In the genomic region with DNA sequence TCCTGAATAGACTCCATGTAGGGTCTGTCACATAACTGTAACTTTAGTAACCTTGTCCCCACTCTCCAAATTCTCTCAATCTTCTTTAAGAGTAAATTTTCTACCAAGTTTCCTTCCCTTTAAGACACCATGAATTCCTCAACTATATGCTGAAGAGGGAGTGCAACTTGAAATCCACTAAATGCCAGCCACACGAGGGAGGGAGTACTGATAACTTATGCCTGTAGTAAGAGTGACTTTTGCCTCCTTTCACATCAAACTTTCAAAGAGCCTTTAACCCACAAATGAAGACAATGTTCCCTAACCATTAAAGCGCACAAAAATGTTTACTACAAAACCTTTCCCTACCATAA, we compare ENCODE assay signal across 9 mouse cellular contexts. TPM values are rescaled to one million over a fixed set of nuclear protein-coding genes. Genes with fewer than 3 reads are reported as not detected.
DNase-seq lines count a peak whose midpoint lies in the region; ATAC-seq and TF ChIP-seq lines count a peak whose summit lies in the region.
"Had no signal": no experiment of that assay in that cellular context is flagged by ENCODE, and none has a peak within 500 bp of the region (broad histone marks: within the 10 kb centered on the region; RNA-seq: fewer than 3 reads in every experiment).

No protein-coding gene starts in this region.

- H3K27me3 ChIP-seq in heart, postnatal 0 days (ENCODE audit: control insufficient read depth, insufficient read depth, low read length) = no peaks in the 10 kb centered on the region
- H3K27me3 ChIP-seq in forebrain, postnatal 0 days (ENCODE audit: insufficient read depth, low read length) = no peaks in the 10 kb centered on the region
- no peaks in the 10 kb centered on the region for H3K27me3 ChIP-seq in liver, postnatal 0 days (ENCODE audit: insufficient read depth, low read length)

- TF ChIP-seq EP300 in heart, postnatal 0 days (IDR thresholded peaks at IDR 0.05; ENCODE audit: low read depth) = no peak
- TF ChIP-seq EP300 in liver, postnatal 0 days (IDR thresholded peaks at IDR 0.05; ENCODE audit: low read depth) = no peak

- no peak for TF ChIP-seq POLR2A in brain, embryonic 14.5 days (IDR thresholded peaks at IDR 0.05; ENCODE audit: borderline replicate concordance, extremely low read depth, insufficient read depth, insufficient read length, poor library complexity, severe bottlenecking)

- peak overlapping the region; percentile 65 for H3K9ac ChIP-seq in heart, postnatal 0 days (replicated peaks; ENCODE audit: low read depth, low read length)
- no peak overlapping the region for H3K9ac ChIP-seq in forebrain, postnatal 0 days
- H3K9ac ChIP-seq in liver, postnatal 0 days (replicated peaks) = no peak overlapping the region

- H3K36me3 ChIP-seq in heart, postnatal 0 days (replicated peaks; ENCODE audit: control insufficient read depth, insufficient read depth, low read length) = no peaks in the 10 kb centered on the region
- H3K36me3 ChIP-seq in forebrain, postnatal 0 days (ENCODE audit: insufficient read depth) = no peaks in the 10 kb centered on the region
- H3K36me3 ChIP-seq in liver, postnatal 0 days (replicated peaks; ENCODE audit: insufficient read depth, low read length) = no peaks in the 10 kb centered on the region

- H3K4me1 ChIP-seq in heart, postnatal 0 days (ENCODE audit: control insufficient read depth, insufficient read depth) = no peaks in the 10 kb centered on the region
- no peaks in the 10 kb centered on the region for H3K4me1 ChIP-seq in forebrain, postnatal 0 days (ENCODE audit: insufficient read depth)
- peaks cover 9% of the 10 kb centered on the region for H3K4me1 ChIP-seq in liver, postnatal 0 days (ENCODE audit: insufficient read depth)

- intact Hi-C loops in heart, postnatal 14 days (cut with DNase I) = no loop called here
- intact Hi-C loops in left cerebral cortex, postnatal 14 days (cut with DNase I) = no loop called here

- H3K4me2 ChIP-seq in heart, postnatal 0 days (ENCODE audit: low read depth, low read length) = peak overlapping the region; percentile 79
- H3K4me2 ChIP-seq in forebrain, postnatal 0 days (ENCODE audit: low read depth) = peak overlapping the region; percentile 54
- peak overlapping the region; percentile 84 for H3K4me2 ChIP-seq in liver, postnatal 0 days (ENCODE audit: low read depth, low read length)

- no peak for ATAC-seq in heart, postnatal 0 days (ENCODE audit: insufficient read depth, low read depth)
- ATAC-seq in forebrain, postnatal 0 days = peak; percentile 25; the same call in 1 of the 2 replicates
- ATAC-seq in liver, postnatal 0 days = no peak

- DNase-seq in heart, postnatal 0 days (ENCODE audit: low spot score) = no peak
- DNase-seq in heart, postnatal 14 days = no peak
- DNase-seq in brain, embryonic 14.5 days (ENCODE audit: low read depth) = peak; percentile 8
- DNase-seq in forebrain, postnatal 0 days = no peak
- no peak for DNase-seq in liver, postnatal 0 days
- DNase-seq in adrenal gland, postnatal 25 days = no peak
- no peak for DNase-seq in left cerebral cortex, postnatal 14 days (ENCODE audit: low spot score in 2 of 2)
- DNase-seq in cerebellum, postnatal 4 days (ENCODE audit: low spot score in 2 of 2) = no peak
- DNase-seq: gastrocnemius, postnatal 25 days had no signal

- no peak overlapping the region for H3K27ac ChIP-seq in heart, postnatal 0 days (ENCODE audit: low read depth)
- no peak overlapping the region for H3K27ac ChIP-seq in forebrain, postnatal 0 days (ENCODE audit: low read depth, low read length)
- no peak overlapping the region for H3K27ac ChIP-seq in liver, postnatal 0 days (ENCODE audit: low read depth)

- WGBS in heart, postnatal 0 days = 59% methylated on average over 2 of the region's 2 CpGs
- WGBS in forebrain, postnatal 0 days = 45% methylated on average over 2 of the region's 2 CpGs
- WGBS in liver, postnatal 0 days (ENCODE audit: insufficient replicate concordance) = 48% methylated on average over 2 of the region's 2 CpGs

- H3K4me3 ChIP-seq in heart, postnatal 0 days (ENCODE audit: low read depth, low read length) = peak overlapping the region; percentile 57
- peak overlapping the region; percentile 41 for H3K4me3 ChIP-seq in forebrain, postnatal 0 days (ENCODE audit: low read depth, low read length)
- peak overlapping the region; percentile 58 for H3K4me3 ChIP-seq in liver, postnatal 0 days (ENCODE audit: low read depth, low read length)

- TF ChIP-seq CTCF in heart, postnatal 0 days (IDR thresholded peaks at IDR 0.05; ENCODE audit: low read depth) = no peak
- no peak for TF ChIP-seq CTCF in brain, embryonic 14.5 days (IDR thresholded peaks at IDR 0.05; ENCODE audit: borderline replicate concordance, extremely low read depth, insufficient read depth, insufficient read length)
- TF ChIP-seq CTCF in forebrain, postnatal 0 days (IDR thresholded peaks at IDR 0.05; ENCODE audit: low read depth) = no peak
- no peak for TF ChIP-seq CTCF in liver, postnatal 0 days (IDR thresholded peaks at IDR 0.05; ENCODE audit: low read depth)

- H3K9me3 ChIP-seq in heart, postnatal 0 days (replicated peaks; ENCODE audit: control insufficient read depth, low read length) = no peaks in the 10 kb centered on the region
- no peaks in the 10 kb centered on the region for H3K9me3 ChIP-seq in forebrain, postnatal 0 days (ENCODE audit: low read length)
- H3K9me3 ChIP-seq in liver, postnatal 0 days (ENCODE audit: low read length) = no peaks in the 10 kb centered on the region

RNA-seq across cellular contexts. Expression of a gene that starts 1.0 kb away (rescaled TPM):
- 1.8 and 5.8 TPM in 2 replicates for total RNA-seq in heart, postnatal 0 days (2014; rRNA removed; ENCODE audit: low replicate concordance)
- 1.1 and 1.2 TPM in 2 replicates for polyA plus RNA-seq in heart, postnatal 0 days (2015; fragmentation: Nextera tagmentation; extraction: Ambion mirVana)
- 1 to 10 TPM; 2.4 to 3.1 TPM for total RNA-seq in heart, postnatal 14 days (2021)
- polyA plus RNA-seq in brain, embryonic 14.5 days (2012; rRNA removed) = 2.8 and 3.0 TPM in 2 replicates
- 4.0 and 5.1 TPM in 2 replicates for total RNA-seq in forebrain, postnatal 0 days (2014; rRNA removed)
- polyA plus RNA-seq in forebrain, postnatal 0 days (2015; fragmentation: Nextera tagmentation; extraction: Ambion mirVana) = 1.3 TPM in 2 replicates
- 1.9 and 2.0 TPM in 2 replicates for polyA plus RNA-seq in liver, postnatal 0 days (2015; fragmentation: Nextera tagmentation; extraction: Ambion mirVana)
- total RNA-seq in adrenal gland, postnatal 25 days (2021) = 4.9 and 5.0 TPM in 2 replicates
- total RNA-seq in left cerebral cortex, postnatal 14 days (2021) = 1 to 10 TPM; 3.1 to 3.2 TPM

RNA-seq across cellular contexts. Expression of a gene that starts 12.7 kb away (rescaled TPM):
- 2.0 and 2.3 TPM in 2 replicates for total RNA-seq in heart, postnatal 0 days (2014; rRNA removed; ENCODE audit: low replicate concordance)
- 2.6 and 2.7 TPM in 2 replicates for polyA plus RNA-seq in heart, postnatal 0 days (2015; fragmentation: Nextera tagmentation; extraction: Ambion mirVana)
- 10 to 100 TPM in 1 of 2 experiments, 1 to 10 TPM in 1; 9.4 to 10.5 TPM for total RNA-seq in heart, postnatal 14 days (2021)
- polyA plus RNA-seq in brain, embryonic 14.5 days (2012; rRNA removed) = 15.6 and 20.2 TPM in 2 replicates
- total RNA-seq in forebrain, postnatal 0 days (2014; rRNA removed) = 14.2 and 20.3 TPM in 2 replicates
- polyA plus RNA-seq in forebrain, postnatal 0 days (2015; fragmentation: Nextera tagmentation; extraction: Ambion mirVana) = 7.5 and 13.5 TPM in 2 replicates
- polyA plus RNA-seq in liver, postnatal 0 days (2015; fragmentation: Nextera tagmentation; extraction: Ambion mirVana) = 0.13 and 0.21 TPM in 2 replicates
- total RNA-seq in adrenal gland, postnatal 25 days (2021) = 11.9 and 20.7 TPM in 2 replicates
- total RNA-seq in left cerebral cortex, postnatal 14 days (2021) = 100 to 1,000 TPM; 102 to 106 TPM

RNA-seq across cellular contexts. Expression of a gene that starts 32.3 kb away (rescaled TPM):
- not detected in 2 replicates for total RNA-seq in heart, postnatal 0 days (2014; rRNA removed; ENCODE audit: low replicate concordance)
- polyA plus RNA-seq in heart, postnatal 0 days (2015; fragmentation: Nextera tagmentation; extraction: Ambion mirVana) = not detected in 2 replicates
- under 1 TPM in 1 of 2 experiments, not detected in 1; 0.24 TPM for total RNA-seq in heart, postnatal 14 days (2021)
- polyA plus RNA-seq in brain, embryonic 14.5 days (2012; rRNA removed) = 0.07 TPM in 1 of 2 replicates, not detected in the other
- 1.5 and 2.3 TPM in 2 replicates for total RNA-seq in forebrain, postnatal 0 days (2014; rRNA removed)
- polyA plus RNA-seq in forebrain, postnatal 0 days (2015; fragmentation: Nextera tagmentation; extraction: Ambion mirVana) = 0.93 and 1.3 TPM in 2 replicates
- 0.37 and 0.54 TPM in 2 replicates for polyA plus RNA-seq in liver, postnatal 0 days (2015; fragmentation: Nextera tagmentation; extraction: Ambion mirVana)
- total RNA-seq in adrenal gland, postnatal 25 days (2021) = 0.33 TPM in 1 of 2 replicates, not detected in the other
- total RNA-seq in left cerebral cortex, postnatal 14 days (2021) = 1 to 10 TPM; 5.1 to 5.3 TPM
- total RNA-seq: gastrocnemius, postnatal 25 days had no signal

RNA-seq across cellular contexts. Expression of a gene that starts 46.8 kb away (rescaled TPM):
- 1.5 TPM in 1 of 2 replicates, not detected in the other for total RNA-seq in heart, postnatal 0 days (2014; rRNA removed; ENCODE audit: low replicate concordance)
- polyA plus RNA-seq in heart, postnatal 0 days (2015; fragmentation: Nextera tagmentation; extraction: Ambion mirVana) = 0.31 and 0.45 TPM in 2 replicates
- total RNA-seq in heart, postnatal 14 days (2021) = under 1 TPM; 0.17 to 0.31 TPM
- 3.2 TPM in 2 replicates for polyA plus RNA-seq in brain, embryonic 14.5 days (2012; rRNA removed)
- total RNA-seq in forebrain, postnatal 0 days (2014; rRNA removed) = 13.9 and 14.2 TPM in 2 replicates
- polyA plus RNA-seq in forebrain, postnatal 0 days (2015; fragmentation: Nextera tagmentation; extraction: Ambion mirVana) = 9.3 and 12.0 TPM in 2 replicates
- polyA plus RNA-seq in liver, postnatal 0 days (2015; fragmentation: Nextera tagmentation; extraction: Ambion mirVana) = 0.28 and 0.35 TPM in 2 replicates
- total RNA-seq in adrenal gland, postnatal 25 days (2021) = 0.64 TPM in 1 of 2 replicates, not detected in the other
- total RNA-seq in left cerebral cortex, postnatal 14 days (2021) = 1 to 10 TPM; 5.8 to 6.8 TPM

RNA-seq across cellular contexts. Expression of a gene that starts 49.5 kb away (rescaled TPM):
- 0.31 and 0.54 TPM in 2 replicates for total RNA-seq in heart, postnatal 0 days (2014; rRNA removed; ENCODE audit: low replicate concordance)
- polyA plus RNA-seq in heart, postnatal 0 days (2015; fragmentation: Nextera tagmentation; extraction: Ambion mirVana) = 1.8 and 2.1 TPM in 2 replicates
- 1 to 10 TPM; 2.1 to 2.8 TPM for total RNA-seq in heart, postnatal 14 days (2021)
- polyA plus RNA-seq in brain, embryonic 14.5 days (2012; rRNA removed) = 0.21 and 0.36 TPM in 2 replicates
- 0.69 and 3.1 TPM in 2 replicates for total RNA-seq in forebrain, postnatal 0 days (2014; rRNA removed)
- 0.98 and 1.2 TPM in 2 replicates for polyA plus RNA-seq in forebrain, postnatal 0 days (2015; fragmentation: Nextera tagmentation; extraction: Ambion mirVana)
- 37.2 and 43.0 TPM in 2 replicates for polyA plus RNA-seq in liver, postnatal 0 days (2015; fragmentation: Nextera tagmentation; extraction: Ambion mirVana)
- total RNA-seq in adrenal gland, postnatal 25 days (2021) = not detected in 2 replicates
- 1 to 10 TPM; 2.1 to 2.3 TPM for total RNA-seq in left cerebral cortex, postnatal 14 days (2021)
- total RNA-seq: gastrocnemius, postnatal 25 days had no signal
